Mouse (Mus musculus): ENCODE data around the gene Lrguk. TPM values are rescaled to one million over a fixed set of nuclear protein-coding genes. Genes with fewer than 3 reads are reported as not detected.

The Lrguk gene
- polyA plus RNA-seq, 1 experiment from 2014 or later = 0.62 TPM

GRCm38 (mm10) chr6:34159998-34160815, 131.0 kb downstream of the Lrguk start:
- H3K4me2 ChIP-seq = 0 out of 2 replicates have a peak overlapping the region, but pooled peaks have one; percentile 5
- peak overlapping the region; percentile 52 for H3K9ac ChIP-seq
- H3K27me3 ChIP-seq (replicated peaks) = no peaks in the 10 kb centered on the region
- H3K9me3 ChIP-seq = no peaks in the 10 kb centered on the region
- peaks cover 84% of the 10 kb centered on the region for H3K36me3 ChIP-seq
- ATAC-seq (ENCODE audit: extremely low read depth, insufficient number of reproducible peaks, low FRiP score, low TSS enrichment) = no peak
- peak overlapping the region; percentile 28 for H3K27ac ChIP-seq (replicated peaks)
- 37% methylated on average over 23 of the region's 23 CpGs for WGBS
- H3K4me1 ChIP-seq = peaks cover 45% of the 10 kb centered on the region
- no peak overlapping the region for H3K4me3 ChIP-seq

- ATAC-seq (ENCODE audit: extremely low read depth, insufficient number of reproducible peaks, low FRiP score, low TSS enrichment) = no peak
- Histone ChIP-seq H3K4me3 (no peak overlapping the region), H3K4me2 (no peak overlapping the region), H3K27me3 (replicated peaks) (no peaks in the 10 kb centered on the region), H3K9me3 (no peaks in the 10 kb centered on the region), H3K9ac (no peak overlapping the region), H3K36me3 (peaks cover 90% of the 10 kb centered on the region), H3K4me1 (peaks cover 38% of the 10 kb centered on the region), H3K27ac (replicated peaks) (no peak overlapping the region)
- WGBS = 69% methylated on average over 7 of the region's 7 CpGs
Measured at GRCm38 (mm10) chr6:34160816-34161310, 131.6 kb downstream of the Lrguk start.

- peaks cover 32% of the 10 kb centered on the region for H3K4me1 ChIP-seq
- no peak overlapping the region for H3K4me3 ChIP-seq
- no peak overlapping the region for H3K9ac ChIP-seq
- H3K9me3 ChIP-seq = no peaks in the 10 kb centered on the region
- H3K36me3 ChIP-seq = peaks cover 97% of the 10 kb centered on the region
- no peak overlapping the region for H3K4me2 ChIP-seq
- no peaks in the 10 kb centered on the region for H3K27me3 ChIP-seq (replicated peaks)
- no peak for ATAC-seq (ENCODE audit: extremely low read depth, insufficient number of reproducible peaks, low FRiP score, low TSS enrichment)
- 87% methylated on average over 7 of the region's 7 CpGs for WGBS
- no peak overlapping the region for H3K27ac ChIP-seq (replicated peaks)
Measured at GRCm38 (mm10) chr6:34161511-34161910, 132.3 kb downstream of the Lrguk start.

- no peak overlapping the region for H3K27ac ChIP-seq (replicated peaks)
- no peaks in the 10 kb centered on the region for H3K27me3 ChIP-seq (replicated peaks)
- no peak overlapping the region for H3K4me2 ChIP-seq
- peaks cover 23% of the 10 kb centered on the region for H3K4me1 ChIP-seq
- no peak overlapping the region for H3K9ac ChIP-seq
- no peak overlapping the region for H3K4me3 ChIP-seq
- ATAC-seq (ENCODE audit: extremely low read depth, insufficient number of reproducible peaks, low FRiP score, low TSS enrichment) = no peak
- H3K36me3 ChIP-seq = peaks cover 97% of the 10 kb centered on the region
- no peaks in the 10 kb centered on the region for H3K9me3 ChIP-seq
- WGBS = 68% methylated on average over 2 of the region's 2 CpGs
Measured at GRCm38 (mm10) chr6:34162607-34163006, 133.4 kb downstream of the Lrguk start.

- Histone ChIP-seq H3K4me2 (no peak overlapping the region), H3K27me3 (replicated peaks) (no peaks in the 10 kb centered on the region), H3K4me1 (peaks cover 23% of the 10 kb centered on the region), H3K9ac (no peak overlapping the region), H3K9me3 (no peaks in the 10 kb centered on the region), H3K36me3 (peaks cover 94% of the 10 kb centered on the region), H3K4me3 (no peak overlapping the region), H3K27ac (replicated peaks) (no peak overlapping the region)
- WGBS = 77% methylated on average over 9 of the region's 9 CpGs
- no peak for ATAC-seq (ENCODE audit: extremely low read depth, insufficient number of reproducible peaks, low FRiP score, low TSS enrichment)
Measured at GRCm38 (mm10) chr6:34163014-34163413, 133.8 kb downstream of the Lrguk start.

GRCm38 (mm10) chr6:34168834-34169233, 139.6 kb downstream of the Lrguk start:
- no peak overlapping the region for H3K9ac ChIP-seq
- ATAC-seq (ENCODE audit: extremely low read depth, insufficient number of reproducible peaks, low FRiP score, low TSS enrichment) = no peak
- H3K27ac ChIP-seq (replicated peaks) = no peak overlapping the region
- 91% methylated on average over 3 of the region's 3 CpGs for WGBS
- H3K36me3 ChIP-seq = peaks cover 64% of the 10 kb centered on the region
- H3K4me3 ChIP-seq = no peak overlapping the region
- H3K27me3 ChIP-seq (replicated peaks) = no peaks in the 10 kb centered on the region
- H3K4me1 ChIP-seq = peaks cover 37% of the 10 kb centered on the region
- H3K4me2 ChIP-seq = no peak overlapping the region
- H3K9me3 ChIP-seq = no peaks in the 10 kb centered on the region

- no peaks in the 10 kb centered on the region for H3K9me3 ChIP-seq
- H3K4me2 ChIP-seq = peak overlapping the region; percentile 11; the same call in 1 of the 2 replicates
- peaks cover 52% of the 10 kb centered on the region for H3K4me1 ChIP-seq
- no peak for ATAC-seq (ENCODE audit: extremely low read depth, insufficient number of reproducible peaks, low FRiP score, low TSS enrichment)
- peak overlapping the region; percentile 77 for H3K27ac ChIP-seq (replicated peaks)
- 41% methylated on average over 7 of the region's 7 CpGs for WGBS
- no peak overlapping the region for H3K9ac ChIP-seq
- H3K4me3 ChIP-seq = no peak overlapping the region
- peaks cover 44% of the 10 kb centered on the region for H3K36me3 ChIP-seq
- H3K27me3 ChIP-seq (replicated peaks) = no peaks in the 10 kb centered on the region
Measured at GRCm38 (mm10) chr6:34170844-34171494, 141.7 kb downstream of the Lrguk start.

- peaks cover 34% of the 10 kb centered on the region for H3K36me3 ChIP-seq
- H3K4me3 ChIP-seq = no peak overlapping the region
- peaks cover 56% of the 10 kb centered on the region for H3K4me1 ChIP-seq
Measured at GRCm38 (mm10) chr6:34171748-34172457, 142.7 kb downstream of the Lrguk start.

GRCm38 (mm10) chr6:34173251-34173650, 144.0 kb downstream of the Lrguk start:
- no peak for ATAC-seq (ENCODE audit: extremely low read depth, insufficient number of reproducible peaks, low FRiP score, low TSS enrichment)
- no peaks in the 10 kb centered on the region for H3K9me3 ChIP-seq
- peaks cover 59% of the 10 kb centered on the region for H3K4me1 ChIP-seq
- H3K27me3 ChIP-seq (replicated peaks) = no peaks in the 10 kb centered on the region
- H3K4me3 ChIP-seq = no peak overlapping the region
- WGBS = 81% methylated on average over 12 of the region's 12 CpGs
- no peak overlapping the region for H3K4me2 ChIP-seq
- no peak overlapping the region for H3K27ac ChIP-seq (replicated peaks)
- no peak overlapping the region for H3K9ac ChIP-seq
- peaks cover 26% of the 10 kb centered on the region for H3K36me3 ChIP-seq

More at GRCm38 (mm10) chr6:34171748-34172457, 142.7 kb downstream of the Lrguk start:
- Histone ChIP-seq H3K27me3 (replicated peaks) (no peaks in the 10 kb centered on the region), H3K4me2 (no peak overlapping the region), H3K27ac (replicated peaks) (no peak overlapping the region), H3K9ac (no peak overlapping the region), H3K9me3 (no peaks in the 10 kb centered on the region)
- WGBS = 86% methylated on average over 12 of the region's 12 CpGs
- no peak for ATAC-seq (ENCODE audit: extremely low read depth, insufficient number of reproducible peaks, low FRiP score, low TSS enrichment)

GRCm38 (mm10) chr6:34174715-34175114, 145.5 kb downstream of the Lrguk start:
- H3K36me3 ChIP-seq = peaks cover 13% of the 10 kb centered on the region
- no peaks in the 10 kb centered on the region for H3K27me3 ChIP-seq (replicated peaks)
- peaks cover 59% of the 10 kb centered on the region for H3K4me1 ChIP-seq
- 62% methylated on average over 8 of the region's 8 CpGs for WGBS
- no peak overlapping the region for H3K4me3 ChIP-seq
- H3K9me3 ChIP-seq = no peaks in the 10 kb centered on the region
- ATAC-seq (ENCODE audit: extremely low read depth, insufficient number of reproducible peaks, low FRiP score, low TSS enrichment) = no peak
- H3K4me2 ChIP-seq = no peak overlapping the region
- H3K27ac ChIP-seq (replicated peaks) = no peak overlapping the region
- no peak overlapping the region for H3K9ac ChIP-seq

Measured in heart, embryonic 13.5 days (tissue).